Mouse (Mus musculus) urinary bladder, postnatal 14 days (tissue): Measurements from ENCODE around the gene Sprr4.
"Not testable (repeated sequence)": the region's sequence is repeated elsewhere in the genome, so short reads cannot be mapped to it uniquely, and the experiment has no call there.

Experiments
- DNase-seq: peaks from one replicate; pipeline ENCODE4 v3.0.0; 2021; ENCODE audit warnings: low spot score

Sprr4 gene

DNA sequence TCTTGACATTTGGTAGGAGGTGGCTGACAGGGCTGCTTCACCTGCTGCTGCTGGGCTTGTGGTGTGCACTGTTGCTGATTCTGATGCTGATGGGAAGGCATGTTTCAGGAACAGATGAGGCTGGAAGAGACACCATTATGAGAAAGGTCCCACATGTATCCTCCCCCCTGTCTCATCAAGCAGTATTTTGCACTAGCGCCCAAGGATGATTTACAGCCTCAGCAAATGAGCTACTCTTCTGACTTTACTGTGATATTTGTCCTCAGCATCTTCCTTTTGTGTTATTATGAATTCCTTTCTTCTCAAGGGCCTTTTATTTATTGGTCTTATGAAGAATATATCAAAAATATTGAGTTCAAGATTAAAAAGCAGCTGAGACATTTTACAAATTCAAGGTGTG is at the start of gene Sprr4:
TSS of gene Sprr4 (minus strand) at position 101 of the 400 bp plus-strand sequence.
- no peak for DNase-seq

DNA sequence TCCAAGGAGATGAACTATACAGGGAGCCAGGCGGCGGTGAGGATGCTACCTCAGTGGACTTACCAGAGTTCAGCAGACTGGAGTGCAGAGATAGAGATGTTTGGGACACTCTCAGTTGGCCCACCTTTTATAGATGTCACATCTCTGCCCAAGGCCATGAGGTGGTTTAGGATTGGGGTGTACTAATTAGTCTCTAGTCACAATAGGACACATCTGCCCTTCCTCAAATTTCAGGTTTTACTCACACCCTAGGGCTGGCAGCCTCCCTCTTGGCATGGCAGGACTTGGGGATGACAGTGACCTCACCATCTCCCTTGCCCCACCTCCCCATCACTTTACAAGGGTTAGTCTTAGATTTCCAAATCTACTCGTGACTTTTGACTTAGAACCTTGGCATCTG is 34.1 kb upstream of the Sprr4 start, which contains the start of gene 2310046K23Rik:
TSS of gene 2310046K23Rik (minus strand) at position 101 of the 400 bp plus-strand sequence.
- DNase-seq, result no peak

DNA sequence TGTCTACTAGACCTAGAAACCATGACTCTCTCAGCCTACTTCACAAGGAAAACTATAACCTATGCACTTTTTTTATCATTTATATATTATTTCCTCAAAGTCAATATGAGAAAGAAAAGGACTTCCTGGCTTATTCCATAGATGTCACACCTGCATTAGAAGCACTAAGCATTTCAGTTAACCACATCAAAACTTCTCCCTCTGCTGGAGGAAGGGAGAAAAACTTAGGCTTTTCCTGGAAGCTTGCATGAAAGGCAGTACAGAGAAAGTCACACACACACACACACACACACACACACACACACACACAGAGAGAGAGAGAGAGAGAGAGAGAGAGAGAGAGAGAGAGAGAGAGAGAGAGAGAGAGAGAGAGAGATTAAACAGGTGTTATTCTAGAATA is 12.0 kb upstream of the Sprr4 start:
- no peak for DNase-seq

DNA sequence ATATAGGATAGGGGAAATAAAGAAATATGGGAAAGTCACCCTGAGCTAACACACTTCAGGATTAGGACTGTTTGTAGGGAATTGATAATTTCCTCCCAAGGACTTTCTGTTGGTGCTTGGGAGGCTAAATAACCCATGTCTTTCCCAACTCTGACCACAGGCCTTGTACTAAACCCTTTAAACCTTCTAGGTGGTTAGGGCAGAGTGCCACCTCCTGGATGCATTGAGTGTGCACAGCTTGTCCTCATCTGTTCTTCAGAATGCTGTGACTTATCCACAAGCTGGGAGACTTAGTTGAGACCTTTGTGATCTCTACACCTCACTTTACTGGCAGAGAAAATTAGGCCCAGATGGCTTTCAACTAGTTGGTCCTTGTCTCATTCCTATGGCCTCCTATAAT is 10.5 kb upstream of the Sprr4 start:
- peak; percentile 63 for DNase-seq

DNA sequence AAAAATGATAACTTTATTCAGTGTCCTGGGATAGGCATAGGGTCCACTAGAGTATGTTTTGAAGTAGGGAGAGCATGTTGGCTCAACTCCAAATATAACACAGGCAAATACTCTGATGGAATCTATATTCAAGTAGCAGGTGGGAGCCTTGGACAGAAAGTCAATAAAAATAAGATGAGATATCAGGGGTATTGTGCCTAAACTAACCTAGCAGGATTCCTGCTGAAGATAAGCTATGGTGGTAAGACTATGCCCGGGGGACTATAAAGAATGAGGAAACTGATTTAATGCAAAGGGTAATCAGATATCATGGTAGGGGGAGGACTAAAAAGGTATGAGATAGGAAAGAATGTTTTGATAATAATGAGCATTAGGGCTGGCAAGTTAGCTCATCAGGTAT is 7.9 kb upstream of the Sprr4 start:
- no peak for DNase-seq

DNA sequence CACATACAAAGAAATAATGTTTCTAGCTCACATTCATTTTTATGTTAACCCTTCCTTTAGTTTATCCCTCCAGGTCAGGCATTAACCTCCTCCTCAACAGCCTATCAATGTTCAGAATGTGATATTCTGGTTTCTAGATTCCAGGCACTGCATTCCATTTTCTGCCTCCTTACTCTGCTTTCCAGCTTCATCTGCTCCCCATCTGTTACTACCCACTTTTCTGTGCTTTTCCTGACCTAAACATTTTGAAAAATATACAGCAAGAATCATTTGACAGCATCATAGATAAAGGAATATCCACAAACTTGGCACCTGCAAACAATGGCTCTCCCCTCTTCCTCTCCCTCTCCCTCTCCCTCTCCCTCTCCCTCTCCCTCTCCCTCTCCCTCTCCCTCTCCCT is 3.2 kb upstream of the Sprr4 start:
- DNase-seq, result no peak

DNA sequence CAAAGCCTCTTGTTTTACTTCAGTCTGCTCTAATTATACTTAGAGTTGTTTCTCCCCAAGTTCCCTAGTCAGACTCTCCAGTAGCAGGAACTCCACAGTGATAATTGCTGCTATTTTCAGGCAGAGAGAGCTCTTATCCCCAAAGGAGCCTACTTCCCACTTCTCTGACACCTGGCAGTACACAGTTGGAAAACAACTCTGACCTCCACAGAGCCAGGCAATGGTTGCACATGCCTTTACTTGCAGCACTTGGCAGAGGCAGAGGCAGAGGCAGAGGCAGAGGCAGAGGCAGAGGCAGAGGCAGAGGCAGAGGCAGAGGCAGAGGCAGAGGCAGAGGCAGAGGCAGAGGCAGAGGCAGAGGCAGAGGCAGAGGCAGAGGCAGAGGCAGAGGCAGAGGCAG is 10.0 kb downstream of the Sprr4 start:
- DNase-seq, result not testable (repeated sequence)

DNA sequence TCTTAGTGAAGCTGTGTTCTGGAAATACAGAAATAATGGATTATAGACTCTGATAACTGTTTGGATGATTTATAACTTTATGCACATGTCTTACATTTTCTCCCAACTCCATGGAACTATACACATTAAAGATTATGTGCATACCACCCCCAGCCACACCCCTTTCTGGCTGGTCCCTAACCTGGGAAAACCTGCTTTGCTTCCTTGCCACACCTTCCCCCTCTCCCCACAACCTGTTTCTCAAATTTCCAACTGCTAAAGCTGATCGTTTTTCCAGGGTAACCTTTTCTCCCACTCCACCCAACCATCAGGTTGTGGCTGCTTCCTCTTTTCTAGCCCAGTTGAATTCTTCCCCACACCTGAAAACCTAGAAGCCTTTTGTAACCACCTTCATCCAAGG is 14.0 kb downstream of the Sprr4 start:
- peak; percentile 59 for DNase-seq

DNA sequence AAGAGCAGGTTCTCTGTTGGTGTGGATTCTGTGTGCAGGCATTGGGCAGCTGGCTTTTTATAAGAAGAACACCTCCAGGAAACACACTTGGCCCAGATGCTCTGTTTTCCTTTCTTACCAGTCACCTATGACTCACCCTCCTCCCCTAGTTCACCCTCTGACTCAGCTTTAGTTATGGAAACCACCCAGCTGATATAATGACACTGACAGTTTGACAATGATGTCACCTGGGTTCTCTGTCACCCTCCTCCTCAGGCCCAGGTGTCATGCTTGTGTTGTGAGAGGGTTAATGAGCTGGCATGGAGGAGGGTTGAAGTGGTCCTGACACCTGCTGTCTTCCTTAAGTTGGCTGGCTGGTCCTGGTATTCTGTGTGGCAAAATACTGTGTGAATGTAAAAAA is 14.4 kb downstream of the Sprr4 start, which contains the start of gene Sprr1a:
TSS of gene Sprr1a (minus strand) at position 33 of the 400 bp plus-strand sequence.
- DNase-seq, result peak; percentile 42

DNA sequence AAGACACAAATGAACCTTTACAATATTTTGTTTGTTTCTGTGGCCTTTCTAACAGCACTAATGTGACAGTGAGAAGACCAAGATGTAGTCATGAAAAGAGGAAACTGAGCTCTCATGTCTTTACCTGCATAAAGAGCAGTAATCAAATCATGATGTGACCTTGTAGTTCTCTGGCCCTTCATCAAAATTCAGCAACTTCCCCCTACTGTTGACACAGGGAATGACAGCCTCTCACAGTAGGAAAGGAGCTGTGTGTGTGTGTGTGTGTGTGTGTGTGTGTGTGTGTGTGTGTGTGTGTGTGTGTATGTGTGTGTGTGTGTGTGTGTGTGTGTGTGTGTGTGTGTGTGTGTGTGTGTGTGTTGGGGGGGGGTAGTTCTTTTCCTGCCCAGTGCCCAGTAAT is 19.0 kb downstream of the Sprr4 start:
- DNase-seq, result peak; percentile 22

DNA sequence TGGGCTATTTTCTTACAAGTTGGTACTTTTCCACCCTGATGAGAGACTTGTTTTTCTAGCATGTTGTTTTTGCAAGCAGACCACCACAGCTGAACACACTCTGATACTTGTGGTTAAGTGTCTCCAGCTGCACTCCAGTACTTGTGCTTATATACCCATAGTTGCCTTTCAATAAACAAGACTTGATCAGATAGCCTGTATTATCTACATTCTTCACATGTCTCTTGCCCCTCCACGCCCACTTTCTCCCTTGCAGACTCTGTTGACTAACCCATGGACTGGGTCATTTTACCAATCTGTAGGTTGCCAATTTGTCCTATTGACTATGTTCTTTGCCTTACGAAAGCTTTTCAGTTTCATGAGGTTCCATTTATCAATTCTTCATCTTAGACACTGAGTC is 30.2 kb downstream of the Sprr4 start:
- DNase-seq, result no peak

DNA sequence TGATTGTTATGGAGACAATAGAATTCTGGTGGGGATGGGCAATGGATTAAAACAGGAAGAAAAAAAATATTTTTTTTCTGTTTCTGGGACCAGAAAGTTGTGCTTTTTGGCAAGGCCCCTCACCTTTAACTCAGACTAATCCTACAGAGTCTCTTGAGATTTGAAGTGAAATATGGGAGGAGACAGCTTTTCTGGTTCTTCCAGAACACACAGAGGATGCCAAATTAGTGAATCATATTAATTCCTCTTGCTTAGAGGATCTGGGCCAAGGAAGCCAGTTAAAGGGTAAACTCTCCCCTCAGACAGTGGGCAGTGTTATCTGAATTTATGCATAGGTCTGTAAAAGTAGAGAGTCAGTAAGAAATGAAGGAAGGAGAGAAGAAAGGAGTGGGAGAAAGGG is 32.9 kb downstream of the Sprr4 start:
- DNase-seq, result no peak

DNA sequence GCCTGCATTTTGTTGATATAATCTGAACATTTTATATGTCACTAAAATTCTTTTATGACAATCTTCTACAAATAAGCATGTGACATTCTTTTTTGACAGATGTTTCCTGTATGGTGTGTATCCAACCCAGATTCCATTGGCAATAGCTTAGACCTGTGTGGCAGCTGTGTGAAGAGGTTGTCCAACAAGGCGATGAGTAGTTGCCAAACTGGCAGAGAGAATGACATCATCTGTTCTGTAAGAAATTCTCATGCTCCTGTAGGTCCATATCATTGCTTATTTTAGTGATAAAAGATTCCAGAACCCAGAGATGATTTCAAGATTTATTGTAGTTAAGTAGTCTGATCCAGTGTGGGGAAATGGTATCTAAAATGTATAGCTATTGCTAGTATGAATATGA is 33.7 kb downstream of the Sprr4 start:
- no peak for DNase-seq

DNA sequence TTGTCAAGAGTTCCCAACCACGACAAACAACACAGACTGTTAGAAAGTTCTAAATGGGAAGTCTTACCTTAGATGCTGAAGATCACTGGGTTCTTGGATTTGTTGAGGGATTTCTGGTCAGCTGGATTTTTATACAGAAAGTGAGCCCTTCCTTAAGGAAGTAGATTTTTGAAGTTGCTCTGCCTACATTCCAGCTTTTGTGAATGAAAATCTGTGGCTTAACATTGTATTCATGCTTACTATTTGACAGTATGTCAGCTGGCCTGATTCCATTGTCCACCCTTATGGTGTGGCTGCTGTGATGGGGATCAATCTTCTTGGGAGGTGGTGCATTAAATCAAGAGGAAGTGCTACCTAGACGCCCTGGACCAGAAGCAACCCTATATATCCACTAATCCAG is 41.7 kb downstream of the Sprr4 start, which contains the start of gene Sprr3:
TSS of gene Sprr3 (minus strand) at position 101 of the 400 bp plus-strand sequence.
- DNase-seq, result no peak

DNA sequence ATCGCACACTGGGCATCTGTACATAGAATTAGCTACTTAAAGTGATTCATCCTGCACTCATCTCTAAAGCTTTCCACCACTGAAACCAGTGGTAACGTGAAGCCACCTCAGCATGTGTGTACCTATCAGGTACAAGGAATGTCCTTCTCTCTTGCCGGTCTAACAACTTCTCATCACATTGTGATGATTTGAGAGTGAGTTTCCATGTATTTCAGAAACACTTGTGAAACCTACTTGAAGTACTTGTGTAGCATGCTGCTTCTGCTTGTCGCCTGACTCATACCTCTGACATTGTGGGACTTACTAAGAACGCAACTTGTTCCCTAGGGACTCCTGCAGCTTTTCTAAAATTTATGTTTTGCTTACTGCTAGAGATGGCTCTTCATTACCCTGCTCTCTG is 45.1 kb downstream of the Sprr4 start:
- DNase-seq, result no peak
